Comparison of ENCODE assay signal across 7 mouse cellular contexts in the genomic region with DNA sequence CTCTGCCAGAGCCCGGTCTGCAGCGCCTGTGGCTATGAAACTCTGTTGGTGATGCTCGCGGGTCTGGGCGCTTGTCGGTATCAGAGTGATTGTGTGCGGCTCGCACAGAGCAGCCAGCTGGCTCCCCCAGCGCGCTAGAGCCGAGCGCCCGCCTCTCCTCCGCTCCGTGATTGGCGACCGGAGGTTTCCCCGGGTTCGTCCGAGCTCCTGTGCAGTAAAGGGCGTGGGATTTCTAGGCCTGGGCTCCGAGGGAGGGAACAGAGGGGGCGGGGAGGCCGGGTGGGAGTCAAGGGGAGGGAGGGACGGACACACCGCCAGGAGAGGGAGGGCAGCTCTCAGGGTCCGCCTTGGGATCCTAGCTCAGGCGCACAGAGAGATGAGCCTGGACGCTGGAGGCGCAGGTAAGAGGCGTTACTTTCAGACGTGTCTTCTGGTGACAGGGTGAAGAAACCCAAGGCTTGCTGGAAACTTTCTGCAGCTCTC. TPM values are rescaled to one million over a fixed set of nuclear protein-coding genes. Genes with fewer than 3 reads are reported as not detected.
DNase-seq lines count a peak whose midpoint lies in the region; ATAC-seq and TF ChIP-seq lines count a peak whose summit lies in the region.

Adamts18 (minus strand) TSS at position 86 of the 483 bp plus-strand sequence.

- peaks cover 35% of the 10 kb centered on the region for H3K27me3 ChIP-seq in liver, postnatal 0 days (ENCODE audit: insufficient read depth, low read length)
- no peaks in the 10 kb centered on the region for H3K27me3 ChIP-seq in forebrain, embryonic 14.5 days (replicated peaks; ENCODE audit: control insufficient read depth, insufficient read depth, low read length)
- peaks cover 27% of the 10 kb centered on the region for H3K27me3 ChIP-seq in neural tube, embryonic 15.5 days (replicated peaks)

- H3K4me1 ChIP-seq in liver, postnatal 0 days (ENCODE audit: insufficient read depth), result no peaks in the 10 kb centered on the region
- H3K4me1 ChIP-seq in forebrain, embryonic 14.5 days (ENCODE audit: control insufficient read depth, insufficient read depth, low read length), result peaks cover 23% of the 10 kb centered on the region
- peaks cover 23% of the 10 kb centered on the region for H3K4me1 ChIP-seq in neural tube, embryonic 15.5 days

- no peak for TF ChIP-seq CTCF in liver, postnatal 0 days (IDR thresholded peaks at IDR 0.05; ENCODE audit: low read depth)

- DNase-seq in liver, result peak; percentile 14
- DNase-seq in liver, postnatal 0 days, result no peak
- peak; percentile 68 for DNase-seq in cerebellum, adult 8-10 months
- DNase-seq in forebrain, embryonic 14.5 days (ENCODE audit: low spot score), result peak; percentile 79
- DNase-seq in left cerebral cortex, postnatal 14 days (ENCODE audit: low spot score in 2 of 2), result peak; percentile 52 to 57

- WGBS in liver, postnatal 0 days (ENCODE audit: insufficient replicate concordance), result under 1% methylated on average over 32 of the region's 32 CpGs
- WGBS in forebrain, embryonic 14.5 days, result under 1% methylated on average over 32 of the region's 32 CpGs
- WGBS in neural tube, embryonic 15.5 days, result 1% methylated on average over 32 of the region's 32 CpGs

- H3K9ac ChIP-seq in liver, postnatal 0 days (replicated peaks), result no peak within 1 kb of the TSS
- H3K9ac ChIP-seq in forebrain, embryonic 14.5 days (ENCODE audit: low read length), result peak within 1 kb of the TSS; percentile 85
- H3K9ac ChIP-seq in neural tube, embryonic 15.5 days (replicated peaks), result peak within 1 kb of the TSS; percentile 75

- no peak for ATAC-seq in liver, postnatal 0 days
- peak; percentile 90 for ATAC-seq in forebrain, embryonic 14.5 days
- peak; percentile 89 for ATAC-seq in neural tube, embryonic 15.5 days (ENCODE audit: low FRiP score)
- ATAC-seq in activated CD4-positive, CD25-positive, alpha-beta regulatory T cell, adult 4 months, result no peak

- no peak within 1 kb of the TSS; the same call in 1 of the 2 replicates for H3K4me2 ChIP-seq in liver, postnatal 0 days (ENCODE audit: low read depth, low read length)
- peak within 1 kb of the TSS; percentile 98 for H3K4me2 ChIP-seq in forebrain, embryonic 14.5 days (ENCODE audit: low read length)
- peak within 1 kb of the TSS; percentile 98 for H3K4me2 ChIP-seq in neural tube, embryonic 15.5 days

- TF ChIP-seq EP300 in liver, postnatal 0 days (IDR thresholded peaks at IDR 0.05; ENCODE audit: low read depth), result no peak

- H3K9me3 ChIP-seq in liver, postnatal 0 days (ENCODE audit: low read length), result peaks cover 3% of the 10 kb centered on the region; the same call in 1 of the 2 replicates
- 0 out of 2 replicates have a peak, but pooled peaks cover 3% of the 10 kb centered on the region for H3K9me3 ChIP-seq in forebrain, embryonic 14.5 days (replicated peaks; ENCODE audit: control insufficient read depth, low read length)
- no peaks in the 10 kb centered on the region for H3K9me3 ChIP-seq in neural tube, embryonic 15.5 days (replicated peaks)

- intact Hi-C loops in left cerebral cortex, postnatal 14 days (cut with DNase I), result loop anchor here (5.0 to 10.0 kb wide), 2 partner anchors 134 to 184 kb away; no protein-coding TSS in a partner anchor

- no peak within 1 kb of the TSS for H3K27ac ChIP-seq in liver, postnatal 0 days (ENCODE audit: low read depth)
- peak within 1 kb of the TSS; percentile 83 for H3K27ac ChIP-seq in forebrain, embryonic 14.5 days (ENCODE audit: low read depth, low read length)
- peak within 1 kb of the TSS; percentile 85 for H3K27ac ChIP-seq in neural tube, embryonic 15.5 days (replicated peaks)

- no peak within 1 kb of the TSS; the same call in 1 of the 2 replicates for H3K4me3 ChIP-seq in liver, postnatal 0 days (ENCODE audit: low read depth, low read length)
- H3K4me3 ChIP-seq in forebrain, embryonic 14.5 days (ENCODE audit: low read depth, low read length), result peak within 1 kb of the TSS; percentile 61
- H3K4me3 ChIP-seq in neural tube, embryonic 15.5 days (replicated peaks), result peak within 1 kb of the TSS; percentile 64

- no peaks in the 10 kb centered on the region for H3K36me3 ChIP-seq in liver, postnatal 0 days (replicated peaks; ENCODE audit: insufficient read depth, low read length)
- H3K36me3 ChIP-seq in forebrain, embryonic 14.5 days (ENCODE audit: control insufficient read depth, insufficient read depth, low read length), result no peaks in the 10 kb centered on the region
- H3K36me3 ChIP-seq in neural tube, embryonic 15.5 days, result no peaks in the 10 kb centered on the region

RNA-seq across cellular contexts. Expression of gene Adamts18, which starts in this region (rescaled TPM):
- polyA plus RNA-seq in liver, postnatal 0 days (2015; fragmentation: Nextera tagmentation; extraction: Ambion mirVana), result 0.01 TPM in 1 of 2 replicates, not detected in the other
- polyA plus RNA-seq in forebrain, embryonic 14.5 days (2014; fragmentation: Nextera tagmentation; extraction: Ambion mirVana), result 8.8 and 13.3 TPM in 2 replicates
- total RNA-seq in left cerebral cortex, postnatal 14 days (2021), result 1 to 10 TPM; 3.7 to 5.0 TPM
- polyA plus RNA-seq in neural tube, embryonic 15.5 days (2015; fragmentation: Nextera tagmentation; extraction: Ambion mirVana), result 2.5 and 2.9 TPM in 2 replicates
- polyA plus RNA-seq in activated CD4-positive, CD25-positive, alpha-beta regulatory T cell, adult 4 months (2017; shearing (Covaris generic)), result under 1 TPM in 1 of 2 experiments, not detected in 1; 0.24 TPM

Comparison
In these comparisons a context has a peak if more than half of its experiments do, and no peak if none do; other contexts are left out.
1. ATAC-seq: peak in forebrain, embryonic 14.5 days (single experiment) and neural tube, embryonic 15.5 days (single experiment); none in liver, postnatal 0 days (single experiment) and activated CD4-positive, CD25-positive, alpha-beta regulatory T cell, adult 4 months (single experiment).